8 mouse cellular contexts compared by ENCODE assay signal in the genomic region with DNA sequence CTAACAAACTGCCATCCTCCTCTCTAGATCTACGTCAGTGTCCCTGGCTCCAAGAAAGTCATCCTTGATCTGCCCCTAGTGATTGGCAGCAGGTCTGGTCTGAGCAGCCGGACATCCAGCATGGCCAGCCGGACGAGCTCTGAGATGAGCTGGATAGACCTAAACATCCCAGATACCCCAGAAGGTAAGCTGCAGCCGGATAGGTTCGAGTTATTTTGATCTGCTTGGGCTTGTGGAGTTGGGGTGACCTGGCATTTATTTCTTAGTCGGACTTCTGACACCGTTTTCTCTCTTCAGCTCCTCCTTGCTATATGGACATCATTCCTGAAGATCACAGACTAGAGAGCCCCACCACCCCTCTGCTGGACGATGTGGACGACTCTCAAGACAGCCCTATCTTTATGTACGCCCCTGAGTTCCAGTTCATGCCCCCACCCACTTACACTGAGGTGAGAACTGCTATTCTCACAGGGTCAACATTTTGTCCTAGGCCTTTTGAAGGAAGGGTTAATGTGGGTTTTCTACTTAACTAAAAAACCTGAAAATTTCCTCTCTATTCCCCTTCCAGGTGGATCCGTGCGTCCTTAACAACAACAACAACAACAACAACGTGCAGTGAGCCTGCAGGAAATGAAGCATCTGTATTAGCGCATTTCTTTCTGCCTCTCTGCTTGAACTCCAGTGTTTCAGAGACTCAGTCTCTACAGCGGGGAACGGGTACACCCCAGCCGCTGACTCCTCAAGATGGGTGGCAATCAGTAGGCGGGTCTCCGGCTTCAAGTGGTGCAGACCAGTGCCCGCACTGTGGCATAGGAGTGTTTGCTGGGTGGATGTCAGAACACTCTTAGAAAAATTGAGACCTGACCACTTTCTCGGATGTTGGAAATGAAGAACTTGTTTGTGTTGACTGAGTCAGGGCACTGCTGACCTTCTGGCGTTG. TPM values are rescaled to one million over a fixed set of nuclear protein-coding genes. Genes with fewer than 3 reads are reported as not detected.
DNase-seq lines count a peak whose midpoint lies in the region; ATAC-seq and TF ChIP-seq lines count a peak whose summit lies in the region.

No protein-coding gene starts in this region.

- no peaks in the 10 kb centered on the region for H3K27me3 ChIP-seq in megakaryocyte, embryonic 14.5 days (replicated peaks)
- H3K27me3 ChIP-seq in kidney, postnatal 0 days (ENCODE audit: insufficient read depth, low read length): no peaks in the 10 kb centered on the region
- no peaks in the 10 kb centered on the region for H3K27me3 ChIP-seq in neural tube, embryonic 12.5 days (replicated peaks)

- peak overlapping the region; percentile 96 for H3K4me3 ChIP-seq in megakaryocyte, embryonic 14.5 days (replicated peaks)
- H3K4me3 ChIP-seq in kidney, postnatal 0 days (replicated peaks; ENCODE audit: low read depth, low read length): peak overlapping the region; percentile 76
- peak overlapping the region; percentile 61 for H3K4me3 ChIP-seq in neural tube, embryonic 12.5 days

- peak; percentile 40 to 48 for DNase-seq in heart, adult 9 months (ENCODE audit: low spot score in 2 of 2)
- no peak for DNase-seq in kidney, postnatal 0 days (ENCODE audit: low spot score)
- no peak for DNase-seq in right cerebral cortex, postnatal 14 days
- no peak for DNase-seq in cerebellum, postnatal 4 days (ENCODE audit: low spot score in 2 of 2)
- no peak for DNase-seq in right cerebral cortex, postnatal 4 days

- peaks cover 64% of the 10 kb centered on the region for H3K4me1 ChIP-seq in megakaryocyte, embryonic 14.5 days
- H3K4me1 ChIP-seq in kidney, postnatal 0 days (replicated peaks; ENCODE audit: insufficient read depth, low read length): peaks cover 20% of the 10 kb centered on the region
- peaks cover 37% of the 10 kb centered on the region for H3K4me1 ChIP-seq in neural tube, embryonic 12.5 days

- H3K36me3 ChIP-seq in megakaryocyte, embryonic 14.5 days (replicated peaks; ENCODE audit: low read length): peaks cover 40% of the 10 kb centered on the region
- peaks cover 21% of the 10 kb centered on the region for H3K36me3 ChIP-seq in kidney, postnatal 0 days (ENCODE audit: insufficient read depth, low read length)
- H3K36me3 ChIP-seq in neural tube, embryonic 12.5 days: peaks cover 23% of the 10 kb centered on the region

- H3K4me2 ChIP-seq in kidney, postnatal 0 days (ENCODE audit: low read length): peak overlapping the region; percentile 80
- H3K4me2 ChIP-seq in neural tube, embryonic 12.5 days (replicated peaks): peak overlapping the region; percentile 85

- peak overlapping the region; percentile 96 for H3K9ac ChIP-seq in kidney, postnatal 0 days (ENCODE audit: low read depth, low read length)
- H3K9ac ChIP-seq in neural tube, embryonic 12.5 days: 0 out of 2 replicates have a peak overlapping the region, but pooled peaks have one; percentile 22

- no peaks in the 10 kb centered on the region for H3K9me3 ChIP-seq in megakaryocyte, embryonic 14.5 days
- no peaks in the 10 kb centered on the region for H3K9me3 ChIP-seq in kidney, postnatal 0 days (replicated peaks; ENCODE audit: low read length)
- no peaks in the 10 kb centered on the region for H3K9me3 ChIP-seq in neural tube, embryonic 12.5 days

- peak overlapping the region; percentile 56; the same call in 1 of the 2 replicates for H3K27ac ChIP-seq in kidney, postnatal 0 days
- no peak overlapping the region for H3K27ac ChIP-seq in neural tube, embryonic 12.5 days

- WGBS in kidney, postnatal 0 days: 42% methylated on average over 23 of the region's 23 CpGs
- 91% methylated on average over 23 of the region's 23 CpGs for WGBS in neural tube, embryonic 12.5 days

- no peak for TF ChIP-seq CTCF in kidney, postnatal 0 days (IDR thresholded peaks at IDR 0.05; ENCODE audit: low read depth)

- no peak for ATAC-seq in megakaryocyte, adult 5-6 weeks (ENCODE audit: poor library complexity, severe bottlenecking)
- no peak for ATAC-seq in kidney, postnatal 0 days (replicated peaks; ENCODE audit: low FRiP score, low read depth)
- ATAC-seq in neural tube, embryonic 12.5 days (ENCODE audit: low FRiP score, low read depth): no peak

RNA-seq across cellular contexts. Expression of gene Txnip, which starts 2.4 kb away (rescaled TPM):
- 4.1 and 22.7 TPM in 2 replicates for polyA plus RNA-seq in megakaryocyte, embryonic 14.5 days (2012; ENCODE audit: insufficient read depth, low replicate concordance)
- total RNA-seq in megakaryocyte, adult 5-6 weeks (2015): 411 and 437 TPM in 2 replicates
- 356 and 357 TPM in 2 replicates for total RNA-seq in megakaryocyte, adult 5-6 weeks (2017)
- 241 and 254 TPM in 2 replicates for polyA plus RNA-seq in kidney, postnatal 0 days (2015; fragmentation: Nextera tagmentation; extraction: Ambion mirVana)
- polyA plus RNA-seq in neural tube, embryonic 12.5 days (2016; fragmentation: Nextera tagmentation; extraction: Ambion mirVana): 51.4 and 57.5 TPM in 2 replicates

RNA-seq across cellular contexts. Expression of gene Gm16253, which starts 16.6 kb away (rescaled TPM):
- 0.51 TPM in 1 of 2 replicates, not detected in the other for polyA plus RNA-seq in megakaryocyte, embryonic 14.5 days (2012; ENCODE audit: insufficient read depth, low replicate concordance)
- not detected in 2 replicates for total RNA-seq in megakaryocyte, adult 5-6 weeks (2015)
- total RNA-seq in megakaryocyte, adult 5-6 weeks (2017): 0.40 TPM in 1 of 2 replicates, not detected in the other
- not detected in 2 replicates for polyA plus RNA-seq in kidney, postnatal 0 days (2015; fragmentation: Nextera tagmentation; extraction: Ambion mirVana)
- polyA plus RNA-seq in neural tube, embryonic 12.5 days (2016; fragmentation: Nextera tagmentation; extraction: Ambion mirVana): 1.6 and 3.0 TPM in 2 replicates

RNA-seq across cellular contexts. Expression of gene Polr3gl, which starts 33.8 kb away (rescaled TPM):
- polyA plus RNA-seq in megakaryocyte, embryonic 14.5 days (2012; ENCODE audit: insufficient read depth, low replicate concordance): 4.6 and 15.4 TPM in 2 replicates
- 22.8 and 26.3 TPM in 2 replicates for total RNA-seq in megakaryocyte, adult 5-6 weeks (2015)
- 45.6 and 46.4 TPM in 2 replicates for total RNA-seq in megakaryocyte, adult 5-6 weeks (2017)
- 26.0 and 28.2 TPM in 2 replicates for polyA plus RNA-seq in kidney, postnatal 0 days (2015; fragmentation: Nextera tagmentation; extraction: Ambion mirVana)
- 40.3 and 40.9 TPM in 2 replicates for polyA plus RNA-seq in neural tube, embryonic 12.5 days (2016; fragmentation: Nextera tagmentation; extraction: Ambion mirVana)

RNA-seq across cellular contexts. Expression of gene Hfe2, which starts 35.2 kb away (rescaled TPM):
- polyA plus RNA-seq in megakaryocyte, embryonic 14.5 days (2012; ENCODE audit: insufficient read depth, low replicate concordance): 21.2 and 30.0 TPM in 2 replicates
- total RNA-seq in megakaryocyte, adult 5-6 weeks (2015): not detected in 2 replicates
- not detected in 2 replicates for total RNA-seq in megakaryocyte, adult 5-6 weeks (2017)
- polyA plus RNA-seq in kidney, postnatal 0 days (2015; fragmentation: Nextera tagmentation; extraction: Ambion mirVana): 0.07 and 0.10 TPM in 2 replicates
- polyA plus RNA-seq in neural tube, embryonic 12.5 days (2016; fragmentation: Nextera tagmentation; extraction: Ambion mirVana): 1.9 and 2.7 TPM in 2 replicates

RNA-seq across cellular contexts. Expression of gene Ankrd34a, which starts 36.3 kb away (rescaled TPM):
- not detected in 2 replicates for polyA plus RNA-seq in megakaryocyte, embryonic 14.5 days (2012; ENCODE audit: insufficient read depth, low replicate concordance)
- not detected in 2 replicates for total RNA-seq in megakaryocyte, adult 5-6 weeks (2015)
- total RNA-seq in megakaryocyte, adult 5-6 weeks (2017): not detected in 2 replicates
- 1.2 and 1.3 TPM in 2 replicates for polyA plus RNA-seq in kidney, postnatal 0 days (2015; fragmentation: Nextera tagmentation; extraction: Ambion mirVana)
- polyA plus RNA-seq in neural tube, embryonic 12.5 days (2016; fragmentation: Nextera tagmentation; extraction: Ambion mirVana): 5.3 and 5.6 TPM in 2 replicates

Comparison
In these comparisons a context has a peak if more than half of its experiments do, and no peak if none do; other contexts are left out.
1. DNase-seq: peak in heart, adult 9 months (2 of 2); none in kidney, postnatal 0 days (single experiment), right cerebral cortex, postnatal 14 days (single experiment), cerebellum, postnatal 4 days (0 of 2) and right cerebral cortex, postnatal 4 days (single experiment).
2. Peak in every context shown above with its lines, with median percentiles within 50 percentile points of each other: H3K4me3 ChIP-seq.